Mouse (Mus musculus): ENCODE measurements around the gene Ece1.
"Not testable (repeated sequence)": the region's sequence is repeated elsewhere in the genome, so short reads cannot be mapped to it uniquely, and the experiment has no call there.

Gene Ece1

GRCm38 (mm10) chr4:137862019-137862418, at the start of gene Ece1:
Ece1 (plus strand) TSS chr4:137862237.
- DNase-seq, result peak; percentile 94

DNA sequence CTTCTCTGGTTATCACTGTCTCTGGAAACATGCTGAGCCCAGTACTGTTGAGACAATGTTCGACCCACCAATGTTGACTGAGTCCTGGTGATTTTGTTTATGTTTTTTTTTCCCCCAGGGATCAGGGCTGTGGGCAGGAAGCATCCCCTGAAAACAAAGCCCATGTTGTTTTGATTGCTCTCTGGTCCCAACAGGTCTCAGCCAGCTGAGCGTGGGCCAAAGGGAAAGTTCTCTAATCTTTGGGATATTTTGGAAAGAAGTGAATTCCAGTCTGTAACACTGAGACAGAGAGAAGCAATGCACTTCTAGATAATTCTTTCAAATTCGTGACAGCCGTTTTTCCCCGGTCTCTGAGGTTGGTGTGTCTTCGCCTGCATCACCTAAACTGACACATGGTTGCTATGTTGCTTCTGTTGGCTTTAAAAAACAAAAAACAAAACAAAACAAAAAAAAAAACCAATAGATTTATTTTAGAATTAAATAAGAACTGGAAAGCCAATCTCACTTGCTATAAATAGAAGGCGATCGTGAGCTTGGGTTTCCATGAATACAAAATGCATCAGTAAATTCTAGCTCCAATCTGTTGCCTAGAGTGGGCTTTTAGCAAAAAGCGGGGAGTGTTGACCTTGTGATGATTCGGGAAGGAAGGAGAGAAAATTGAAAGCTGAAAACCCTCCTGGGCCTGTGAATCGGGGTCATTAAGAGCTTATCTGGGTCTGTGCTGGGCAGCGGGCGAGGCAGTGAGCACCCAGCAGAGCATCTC, 48.9 kb upstream of the Ece1 start:
- no peak for DNase-seq

GRCm38 (mm10) chr4:137814140-137814539, 47.9 kb upstream of the Ece1 start:
- DNase-seq, result no peak

- DNase-seq, result no peak
Observed at GRCm38 (mm10) chr4:137815473-137815872, 46.6 kb upstream of the Ece1 start.

- DNase-seq, result no peak
Observed at GRCm38 (mm10) chr4:137816216-137816615, 45.8 kb upstream of the Ece1 start.

DNA sequence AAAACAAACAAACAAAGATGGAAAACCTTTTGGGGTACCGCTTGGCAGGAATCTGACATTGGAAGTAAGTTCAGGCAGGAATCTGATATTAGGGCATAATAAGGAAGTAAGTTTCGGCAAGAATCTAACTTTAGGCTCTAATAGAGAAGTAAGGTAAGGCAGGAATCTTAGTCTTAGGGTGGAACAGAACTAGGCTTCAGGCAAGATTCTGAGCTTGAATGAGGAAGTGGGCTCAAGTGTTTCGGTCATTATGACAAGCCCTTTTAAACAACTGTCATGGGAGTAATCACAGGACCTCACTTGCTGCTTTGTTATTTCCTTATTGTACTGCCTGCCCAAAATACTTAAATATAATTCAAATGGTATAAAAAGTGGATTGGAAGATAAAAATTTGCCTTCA, 43.7 kb upstream of the Ece1 start:
- no peak for DNase-seq

GRCm38 (mm10) chr4:137819487-137819886, 42.5 kb upstream of the Ece1 start:
- no peak for DNase-seq

DNA sequence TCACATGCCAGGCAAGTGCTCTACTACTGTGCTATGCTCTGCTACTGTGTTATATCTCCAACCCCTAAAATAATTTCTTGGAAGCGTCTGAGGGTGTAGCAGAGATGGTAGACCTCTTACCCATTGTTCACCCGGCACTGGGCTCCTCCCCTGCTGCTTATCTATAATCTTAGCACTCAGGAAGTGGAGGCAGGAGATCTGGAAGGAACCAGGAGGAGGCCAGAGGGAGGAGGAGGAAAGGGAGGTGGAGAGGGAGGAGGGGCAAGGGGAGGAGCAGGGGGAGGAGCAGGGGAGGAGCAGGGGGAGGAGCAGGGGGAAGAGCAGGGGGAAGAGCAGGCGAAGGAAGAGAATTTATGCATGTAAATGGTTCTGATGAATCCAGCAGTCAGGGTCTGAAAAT, 41.3 kb upstream of the Ece1 start:
- no peak for DNase-seq

GRCm38 (mm10) chr4:137822537-137822936, 39.5 kb upstream of the Ece1 start:
- no peak for DNase-seq

- no peak for DNase-seq
Observed at GRCm38 (mm10) chr4:137823542-137823941, 38.5 kb upstream of the Ece1 start.

- DNase-seq, result no peak
Observed at GRCm38 (mm10) chr4:137824881-137825280, 37.2 kb upstream of the Ece1 start.

GRCm38 (mm10) chr4:137830380-137830779, 31.7 kb upstream of the Ece1 start:
- DNase-seq, result no peak

DNA sequence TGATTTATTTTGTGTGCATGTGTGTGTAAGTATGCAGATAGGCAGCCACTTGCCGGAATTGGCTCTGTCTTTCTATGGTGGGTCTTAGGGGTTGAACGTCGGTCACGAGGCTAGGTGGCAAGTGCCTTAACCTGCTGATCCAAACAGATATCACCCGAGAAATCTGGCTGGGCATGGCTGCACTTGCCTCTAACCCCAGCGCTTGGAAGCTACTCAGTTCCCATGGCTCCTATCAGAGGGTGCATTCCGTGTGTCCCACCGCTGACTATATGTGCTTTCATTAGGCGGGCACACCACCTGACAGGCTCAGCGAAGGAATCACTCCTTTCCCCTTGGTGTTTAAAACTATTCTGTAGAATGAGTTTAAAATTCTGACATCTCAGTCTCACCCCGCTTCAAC, 30.4 kb upstream of the Ece1 start:
- DNase-seq, result no peak

DNA sequence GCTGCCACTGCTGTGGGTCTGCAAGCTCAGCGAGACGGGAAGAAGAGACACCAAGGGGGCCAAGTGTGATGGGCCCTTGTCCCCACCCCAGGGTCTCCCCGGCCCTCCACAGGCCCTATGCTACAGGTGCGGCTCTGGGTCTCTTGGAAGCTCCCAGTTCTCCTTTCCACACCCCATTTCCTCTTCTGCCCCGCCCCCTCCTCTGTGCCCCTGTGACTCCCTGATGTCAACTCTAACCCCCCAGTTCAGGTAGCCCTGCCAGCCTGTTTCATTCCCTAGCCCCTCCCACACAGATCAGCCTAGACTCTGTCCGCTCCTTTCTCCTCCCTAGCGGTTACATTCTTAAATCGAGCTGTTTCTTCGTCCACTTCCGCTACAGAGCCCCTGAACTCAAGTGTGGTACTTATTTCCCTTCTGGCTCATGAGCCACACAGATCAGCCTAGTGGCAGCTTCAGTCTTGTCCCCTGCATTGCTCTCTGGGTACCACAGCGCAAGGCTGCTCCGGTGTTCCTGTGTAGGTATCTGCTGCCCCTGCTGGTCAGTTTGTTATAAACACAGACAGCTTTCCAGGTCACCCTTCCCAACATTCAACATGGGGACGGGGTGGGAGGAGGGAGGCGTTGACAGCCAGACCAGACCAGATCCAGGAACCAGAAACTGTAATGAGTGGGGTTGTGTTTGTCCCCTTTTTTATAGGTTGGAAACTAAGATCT, 26.3 kb upstream of the Ece1 start:
- DNase-seq, result peak; percentile 91

DNA sequence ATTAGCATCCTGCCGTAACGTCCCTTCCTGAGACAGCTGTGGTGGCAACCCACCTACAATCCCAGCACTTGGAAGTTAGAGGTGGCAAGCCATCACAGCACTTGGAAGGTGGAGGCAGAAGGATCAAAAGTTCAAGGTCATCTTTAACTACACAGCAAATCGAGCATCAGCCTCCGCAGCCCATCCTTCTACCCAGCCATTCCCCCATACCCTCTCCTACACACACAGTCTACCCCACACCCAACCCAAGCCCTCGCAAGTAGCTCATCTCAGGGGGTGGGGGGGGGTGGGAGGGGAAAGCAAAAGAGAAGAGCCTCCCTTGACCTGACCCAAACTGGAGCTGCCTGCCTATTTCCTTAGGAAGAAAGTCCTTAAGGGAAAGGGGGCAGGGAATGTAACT, 25.3 kb upstream of the Ece1 start:
- DNase-seq, result no peak

GRCm38 (mm10) chr4:137837792-137838191, 24.2 kb upstream of the Ece1 start:
- no peak for DNase-seq

GRCm38 (mm10) chr4:137838791-137839190, 23.2 kb upstream of the Ece1 start:
- no peak for DNase-seq

GRCm38 (mm10) chr4:137839452-137839851, 22.6 kb upstream of the Ece1 start:
- DNase-seq, result no peak

- DNase-seq, result peak; percentile 73
Observed at GRCm38 (mm10) chr4:137844656-137845055, 17.4 kb upstream of the Ece1 start.

DNA sequence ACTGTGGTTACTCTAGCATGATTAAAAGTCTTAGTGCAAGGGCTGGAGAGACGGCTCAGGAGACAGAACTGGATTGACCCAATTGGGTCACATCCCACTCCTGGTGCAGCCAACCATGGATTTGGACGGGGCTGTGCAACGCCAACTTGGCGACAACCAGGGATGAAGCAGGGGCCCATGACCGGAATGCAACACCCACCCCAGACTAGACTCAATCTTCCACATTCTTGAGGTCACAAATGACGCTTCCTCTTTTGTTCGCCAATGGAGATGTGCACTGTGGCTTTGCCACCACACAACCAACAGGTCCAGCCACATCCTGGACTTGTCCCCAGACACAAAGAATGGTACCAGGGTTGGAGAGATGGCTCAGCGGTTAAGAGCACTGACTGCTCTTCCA, 14.4 kb upstream of the Ece1 start:
- not testable (repeated sequence) for DNase-seq

GRCm38 (mm10) chr4:137850161-137850560, 11.9 kb upstream of the Ece1 start:
- no peak for DNase-seq

- peak; percentile 59 for DNase-seq
Observed at GRCm38 (mm10) chr4:137851484-137851883, 10.6 kb upstream of the Ece1 start.

DNA sequence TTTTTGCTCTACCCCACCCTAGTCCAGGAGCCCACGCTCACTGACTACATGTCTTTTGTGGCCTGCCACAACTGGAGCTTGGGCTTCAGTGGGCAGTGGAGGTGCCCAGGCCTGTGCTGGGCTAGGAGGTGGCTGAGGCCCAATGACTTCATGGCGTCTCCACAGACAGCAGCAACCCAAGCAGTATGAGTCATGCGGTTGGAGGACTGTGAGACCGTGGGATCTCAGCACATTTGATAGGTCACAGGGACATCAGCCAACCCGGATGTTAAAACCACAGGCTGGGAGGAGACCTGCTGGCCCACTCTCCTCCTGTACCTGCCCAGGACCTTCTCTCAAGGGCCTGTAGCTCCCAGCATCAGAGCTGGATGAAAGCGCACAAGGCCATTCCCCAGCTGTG, 8.2 kb upstream of the Ece1 start:
- DNase-seq, result no peak

DNA sequence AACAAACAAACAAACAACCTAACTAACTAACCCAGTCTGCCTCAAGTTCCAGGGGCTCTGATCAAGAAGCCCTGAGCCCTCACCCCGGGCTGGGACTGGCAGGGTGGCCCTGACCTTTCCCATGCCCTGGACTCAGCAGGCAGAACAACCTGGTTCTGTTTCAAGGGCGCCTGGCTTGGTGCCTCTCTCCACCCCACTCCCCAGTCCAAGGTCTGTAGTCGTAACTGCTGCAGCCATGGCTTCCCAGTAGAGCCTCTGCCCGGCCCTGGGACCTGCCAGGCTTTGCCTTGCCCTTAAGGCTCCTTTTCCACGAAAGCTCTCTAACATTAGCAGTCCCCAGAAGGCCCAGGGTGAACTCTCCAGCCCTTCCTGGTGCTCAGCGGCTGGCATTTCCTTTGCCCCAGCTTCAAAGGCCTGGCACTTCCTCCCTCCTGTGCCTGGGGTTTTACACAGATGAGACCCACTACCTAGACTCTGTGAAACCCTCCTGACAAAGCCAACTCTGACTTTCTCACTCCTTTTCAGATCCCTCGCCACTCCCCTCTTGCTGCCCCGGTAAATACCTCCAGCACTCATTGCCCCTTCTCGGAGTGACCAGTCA, 6.2 kb upstream of the Ece1 start:
- DNase-seq, result no peak
